Mouse (Mus musculus) central nervous system, embryonic 11.5 days (tissue): Measurements from ENCODE around the gene Ovch2. TPM values are rescaled to one million over a fixed set of nuclear protein-coding genes. Genes with fewer than 3 reads are reported as not detected.

Source experiments
- polyA plus RNA-seq: library from polyadenylated mRNA; depleted of rRNA; stranded (reverse); fragments of >200 nt; gene quantifications from 2 replicates; pipeline ENCODE4 v1.2.3, GENCODE M21; 2012; rRNA removed

The Ovch2 gene
- polyA plus RNA-seq, result not detected in 2 replicates

DNA sequence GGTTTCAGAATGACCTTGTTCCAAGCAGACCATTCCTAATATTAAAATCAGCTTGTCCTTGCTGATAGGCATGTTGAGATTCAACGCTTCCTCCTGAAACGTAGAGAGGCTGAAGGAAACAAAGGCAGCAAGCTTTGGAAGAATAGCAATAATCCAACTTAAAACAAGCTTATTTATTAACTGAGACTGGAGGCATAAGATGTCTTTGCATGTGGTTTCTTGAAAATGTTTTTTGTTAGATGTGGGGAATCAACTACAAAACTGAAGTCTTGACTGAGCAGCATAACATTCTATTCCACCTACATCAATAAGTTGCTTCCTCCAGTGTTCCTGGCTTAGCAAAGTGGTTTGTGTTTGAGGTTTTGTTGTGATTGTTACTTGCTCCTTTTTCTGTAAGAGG, at the start of gene Ovch2:
Gene Ovch2, minus strand, starts transcription at position 101 of the 400 bp plus-strand sequence.

DNA sequence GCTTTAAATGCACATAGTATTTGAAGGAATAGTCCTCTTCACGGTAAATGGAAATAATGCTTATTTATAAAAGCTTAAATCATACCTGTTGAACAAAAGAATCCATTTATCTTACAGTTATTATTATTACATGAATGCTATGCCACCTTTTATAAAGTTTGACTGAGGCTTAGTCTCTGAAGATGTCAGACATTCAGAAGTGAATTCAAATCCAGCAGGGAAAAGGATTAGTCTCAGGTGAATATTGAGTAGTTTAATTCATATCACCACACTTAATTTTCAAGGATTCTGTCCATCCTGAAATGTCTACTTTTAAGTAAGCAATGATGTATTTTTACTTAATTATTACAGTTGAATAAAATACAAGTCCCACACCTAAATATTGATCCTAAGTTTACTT, 46.4 kb upstream of the Ovch2 start, which contains the start of gene Olfr470:
Gene Olfr470, minus strand, starts transcription at position 101 of the 400 bp plus-strand sequence.

DNA sequence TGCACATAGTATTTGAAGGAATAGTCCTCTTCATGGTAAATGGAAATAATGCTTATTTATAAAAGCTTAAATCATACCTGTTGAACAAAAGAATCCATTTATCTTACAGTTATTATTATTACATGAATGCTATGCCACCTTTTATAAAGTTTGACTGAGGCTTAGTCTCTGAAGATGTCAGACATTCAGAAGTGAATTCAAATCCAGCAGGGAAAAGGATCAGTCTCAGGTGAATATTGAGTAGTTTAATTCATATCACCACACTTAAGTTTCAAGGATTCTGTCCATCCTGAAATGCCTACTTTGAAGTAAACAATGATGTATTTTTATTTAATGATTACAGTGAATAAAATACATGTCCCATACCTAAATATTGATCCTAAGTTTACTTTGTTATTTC, 24.4 kb upstream of the Ovch2 start, which contains the start of gene Olfr469:
Gene Olfr469, minus strand, starts transcription at position 101 of the 400 bp plus-strand sequence.

DNA sequence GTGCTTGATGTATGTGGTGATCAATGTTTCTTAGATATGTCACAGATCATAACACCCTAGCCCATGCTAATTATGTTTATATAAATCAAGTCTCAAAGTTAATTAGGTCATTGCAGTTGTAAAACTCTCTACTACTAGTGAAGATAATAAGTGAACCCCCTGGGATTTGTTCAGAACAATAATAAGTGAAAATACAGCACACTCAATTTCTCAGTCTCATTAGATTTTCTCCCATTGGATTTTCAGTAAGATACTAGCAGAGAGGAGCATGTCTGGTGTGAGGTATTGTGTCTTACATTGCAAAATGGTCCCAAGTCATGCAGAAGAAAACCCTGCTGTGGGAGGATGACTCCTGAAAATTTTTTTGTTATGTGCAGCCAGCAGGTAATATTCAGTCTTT, 11.0 kb upstream of the Ovch2 start, which contains the start of gene Olfr467:
Gene Olfr467, plus strand, starts transcription at position 301 of the 400 bp plus-strand sequence.

DNA sequence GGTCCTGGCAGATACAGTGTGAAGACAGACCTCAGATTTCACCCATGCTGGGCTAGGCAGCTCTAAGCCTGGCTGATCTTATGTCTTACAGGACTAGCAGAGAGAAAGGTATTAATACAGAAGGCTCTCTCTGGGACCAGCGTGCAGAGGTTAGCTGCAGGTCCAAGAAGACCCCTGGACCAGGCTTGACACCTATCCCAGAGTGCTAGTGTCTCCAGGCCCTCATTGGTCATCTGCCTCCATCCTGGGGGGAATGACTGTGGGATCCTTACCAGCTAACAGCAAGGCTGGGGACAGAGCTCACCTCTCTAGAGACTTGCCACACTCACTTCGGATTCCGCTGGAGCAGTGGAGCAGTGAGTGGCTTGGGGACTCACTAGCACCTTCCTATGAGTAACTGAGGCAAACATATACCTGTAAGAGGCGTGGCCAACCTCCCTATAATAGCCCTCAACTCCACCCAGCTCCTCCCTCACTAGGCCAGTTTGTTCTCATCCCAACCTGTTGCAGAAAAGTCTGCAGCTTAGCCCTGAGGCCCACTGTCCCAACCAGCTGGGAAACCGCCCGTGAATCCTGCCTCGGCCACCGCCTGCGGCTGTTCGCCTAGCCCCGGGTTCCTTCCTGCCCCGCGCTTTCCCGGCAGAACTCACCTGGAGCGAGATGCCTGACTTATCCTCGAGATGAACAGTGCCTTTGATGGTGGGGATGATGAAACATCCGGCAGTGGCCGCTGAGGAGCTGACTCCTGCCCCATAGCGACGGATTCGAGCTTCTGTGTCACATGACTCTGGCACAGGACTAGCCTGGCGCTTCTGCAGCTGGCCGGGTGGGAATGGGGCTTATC, 43.5 kb downstream of the Ovch2 start, which contains the start of gene Cyb5r2:
Gene Cyb5r2, minus strand, starts transcription at position 725 of the 844 bp plus-strand sequence.

Other genes with a start within 250 kb of the Ovch2 start
- gene Olfml1, start 233.8 kb downstream of the Ovch2 start, polyA plus RNA-seq, result 7.4 and 9.6 TPM in 2 replicates
- 4.8 and 12.0 TPM in 2 replicates for gene Ppfibp2, start 206.0 kb downstream of the Ovch2 start, polyA plus RNA-seq
- not detected in 2 replicates for gene 5330417H12Rik, start 176.0 kb downstream of the Ovch2 start, polyA plus RNA-seq
- gene Cyb5r2, start 43.2 kb downstream of the Ovch2 start, polyA plus RNA-seq, result 0.16 and 0.24 TPM in 2 replicates
- not detected in 2 replicates for gene Olfr467, start 11.1 kb upstream of the Ovch2 start, polyA plus RNA-seq
- not detected in 2 replicates for gene Olfr469, start 24.3 kb upstream of the Ovch2 start, polyA plus RNA-seq
- gene Olfr470, start 46.3 kb upstream of the Ovch2 start, polyA plus RNA-seq, result not detected in 2 replicates
- not detected in 2 replicates for gene Olfr472, start 96.7 kb upstream of the Ovch2 start, polyA plus RNA-seq
- gene Olfr473, start 129.2 kb upstream of the Ovch2 start, polyA plus RNA-seq, result not detected in 2 replicates
- gene Olfr474, start 153.4 kb upstream of the Ovch2 start, polyA plus RNA-seq, result not detected in 2 replicates
- gene Olfr476, start 163.6 kb upstream of the Ovch2 start, polyA plus RNA-seq, result not detected in 2 replicates
- gene Olfr477, start 185.5 kb upstream of the Ovch2 start, polyA plus RNA-seq, result not detected in 2 replicates
- not detected in 2 replicates for gene Olfr478, start 232.8 kb upstream of the Ovch2 start, polyA plus RNA-seq
- not detected in 2 replicates for gene Olfr479, start 249.5 kb upstream of the Ovch2 start, polyA plus RNA-seq